In genomic region chr17:52599141-52599540, GRCm38 (mm10) we compare ENCODE assay signal across 13 mouse cellular contexts.
"Had no signal": no experiment of that assay in that cellular context is flagged by ENCODE, and none has a peak within 500 bp of the region (broad histone marks: within the 10 kb centered on the region; RNA-seq: fewer than 3 reads in every experiment).

No protein-coding gene starts in this region.

- DNase-seq: lung, adult 18-20 months; lung, embryonic 14.5 days; lung, postnatal 10 days; lung, postnatal 4 days; midbrain, embryonic 14.5 days; retina, postnatal 1 day; right cerebral cortex, adult 18-20 months; right cerebral cortex, postnatal 25 days; right cerebral cortex, postnatal 4 days; spleen, adult 18-20 months; thymus, adult 18-20 months; thymus, postnatal 14 days; thymus, postnatal 36 days had no signal
